Mouse (Mus musculus) MEL (cell line): ENCODE data around the gene Ndufb6. TPM values are rescaled to one million over a fixed set of nuclear protein-coding genes. Genes with fewer than 3 reads are reported as not detected.
A peak's percentile ranks its signal among the peaks of the same experiment; 100 is the strongest.

ENCODE experiments used
- DNase-seq: peaks from one replicate; pipeline ENCODE4 v3.0.0; 2011; ENCODE audit warnings: low read depth, low spot score
- H3K27ac ChIP-seq: 2 replicates; pipeline ENCODE4 v1.5.1; 2012; ENCODE audit warnings: low read depth, mild to moderate bottlenecking, control low read depth, low read length, moderate library complexity; ENCODE audit not compliant: control insufficient read depth
- H3K27me3 ChIP-seq, 2 experiments: fragments of 150-350 bp in 1 of 2; sonication (generic) in 1 of 2; 2 replicates each; pipeline ENCODE4 v1.6.1; 2012; ENCODE audit warnings: low read length in 2 of 2, mild to moderate bottlenecking in 2 of 2, improper control_type of control experiment in 1 of 2, moderate library complexity in 1 of 2; ENCODE audit not compliant: insufficient read depth in 2 of 2, control insufficient read depth in 1 of 2
- H3K36me3 ChIP-seq, 2 experiments: 2 replicates each; pipeline ENCODE4 v1.6.1; 2012 to 2014; ENCODE audit warnings: low read length in 2 of 2, improper control_type of control experiment in 1 of 2, inconsistent platforms in 1 of 2, mild to moderate bottlenecking in 1 of 2; ENCODE audit not compliant: insufficient read depth in 2 of 2, control insufficient read depth in 1 of 2
- H3K4me1 ChIP-seq, 2 experiments: fragments of 150-350 bp in 1 of 2; sonication (generic) in 1 of 2; 2 replicates each; pipeline ENCODE4 v1.6.1; 2012; ENCODE audit warnings: low read length in 2 of 2, improper control_type of control experiment in 1 of 2, mild to moderate bottlenecking in 1 of 2; ENCODE audit not compliant: insufficient read depth in 2 of 2, control insufficient read depth in 1 of 2
- H3K4me3 ChIP-seq, 2 experiments: fragments of 150-350 bp in 1 of 2; sonication (generic) in 1 of 2; 2 replicates each; pipeline ENCODE4 v1.5.1; 2012; ENCODE audit warnings: low read depth in 2 of 2, low read length in 2 of 2, mild to moderate bottlenecking in 2 of 2, moderate library complexity in 2 of 2, control low read depth in 1 of 2, improper control_type of control experiment in 1 of 2; ENCODE audit not compliant: control insufficient read depth in 1 of 2, insufficient read depth in 1 of 2
- H3K79me2 ChIP-seq: 2 replicates; pipeline ENCODE4 v1.6.1; 2012; ENCODE audit warnings: mild to moderate bottlenecking, low read length, moderate library complexity; ENCODE audit not compliant: control insufficient read depth, poor library complexity, insufficient read depth
- H3K9ac ChIP-seq: 2 replicates; pipeline ENCODE4 v1.6.1; 2012; ENCODE audit warnings: low read depth, mild to moderate bottlenecking, control low read depth, low read length, moderate library complexity; ENCODE audit not compliant: control insufficient read depth, poor library complexity, severe bottlenecking
- H3K9me3 ChIP-seq: fragments of 150-350 bp; sonication (generic); replicated peaks from 2 replicates; pipeline ENCODE4 v1.6.1; 2012; ENCODE audit warnings: mild to moderate bottlenecking, low read length, improper control_type of control experiment, moderate library complexity; ENCODE audit not compliant: insufficient read depth
- BHLHE40 ChIP-seq: IDR thresholded peaks from 2 replicates; pipeline ENCODE4 v1.6.1; 2012; ENCODE audit warnings: low read depth, mild to moderate bottlenecking, inconsistent platforms, low read length, improper control_type of control experiment, borderline replicate concordance
- CHD2 ChIP-seq: IDR thresholded peaks from 2 replicates; pipeline ENCODE4 v1.6.1; 2011; ENCODE audit warnings: low read length, improper control_type of control experiment
- CTCF ChIP-seq, 3 experiments: IDR thresholded peaks in 2 of 3; conservative IDR thresholded peaks in 1 of 3; 2 replicates each; pipeline ENCODE4 v1.5.1; 2011 to 2012; ENCODE audit warnings: low read length in 3 of 3, low read depth in 2 of 3, mild to moderate bottlenecking in 2 of 3, improper control_type of control experiment in 1 of 3, inconsistent platforms in 1 of 3, mixed read lengths in 1 of 3, moderate library complexity in 1 of 3; ENCODE audit not compliant: control insufficient read depth in 1 of 3, insufficient read depth in 1 of 3, poor library complexity in 1 of 3, severe bottlenecking in 1 of 3
- ELF1 ChIP-seq: IDR thresholded peaks from 2 replicates; pipeline ENCODE4 v1.6.1; 2014; ENCODE audit warnings: low read depth, mild to moderate bottlenecking, inconsistent platforms, low read length, improper control_type of control experiment, moderate library complexity
- GATA1 ChIP-seq: IDR thresholded peaks from 2 replicates; pipeline ENCODE4 v1.6.1; 2011; ENCODE audit warnings: low read depth, low read length, improper control_type of control experiment
- HCFC1 ChIP-seq: IDR thresholded peaks from 2 replicates; pipeline ENCODE4 v1.6.1; 2012; ENCODE audit warnings: low read depth, mild to moderate bottlenecking, inconsistent platforms, low read length, improper control_type of control experiment, moderate library complexity
- MAX ChIP-seq: IDR thresholded peaks from 2 replicates; pipeline ENCODE4 v1.6.1; 2011; ENCODE audit warnings: low read length, improper control_type of control experiment
- MYC ChIP-seq: IDR thresholded peaks from 2 replicates; pipeline ENCODE4 v1.6.1; 2011; ENCODE audit warnings: low read depth, mild to moderate bottlenecking, low read length, improper control_type of control experiment, moderate library complexity
- NRF1 ChIP-seq: IDR thresholded peaks from 2 replicates; pipeline ENCODE4 v1.6.1; 2014; ENCODE audit warnings: low read depth, mild to moderate bottlenecking, inconsistent platforms, low read length, improper control_type of control experiment, moderate library complexity; ENCODE audit not compliant: poor library complexity, insufficient read depth, severe bottlenecking
- POLR2A ChIP-seq, 2 experiments: IDR thresholded peaks; 2 replicates each; pipeline ENCODE4 v1.6.1; 2011 to 2012; ENCODE audit warnings: low read length in 2 of 2, mild to moderate bottlenecking in 2 of 2, control low read depth in 1 of 2, improper control_type of control experiment in 1 of 2, low read depth in 1 of 2, moderate library complexity in 1 of 2; ENCODE audit not compliant: control insufficient read depth in 1 of 2, insufficient read depth in 1 of 2, poor library complexity in 1 of 2
- RAD21 ChIP-seq: IDR thresholded peaks from 2 replicates; pipeline ENCODE4 v1.6.1; 2011; ENCODE audit warnings: mild to moderate bottlenecking, low read depth, low read length, improper control_type of control experiment
- RCOR1 ChIP-seq: IDR thresholded peaks from 2 replicates; pipeline ENCODE4 v1.6.1; 2012; ENCODE audit warnings: low read depth, mild to moderate bottlenecking, inconsistent platforms, low read length, improper control_type of control experiment
- SIN3A ChIP-seq: IDR thresholded peaks from 2 replicates; pipeline ENCODE4 v1.6.1; 2012; ENCODE audit warnings: low read length, improper control_type of control experiment, inconsistent platforms
- SMC3 ChIP-seq: IDR thresholded peaks from 2 replicates; pipeline ENCODE4 v1.6.1; 2011; ENCODE audit warnings: low read depth, low read length, improper control_type of control experiment
- TBP ChIP-seq: IDR thresholded peaks from 2 replicates; pipeline ENCODE4 v1.8.0; 2011; ENCODE audit warnings: low read depth, low read length, improper control_type of control experiment
- UBTF ChIP-seq: IDR thresholded peaks from 2 replicates; pipeline ENCODE4 v1.6.1; 2012; ENCODE audit warnings: low read depth, mild to moderate bottlenecking, inconsistent platforms, low read length, improper control_type of control experiment, moderate library complexity, borderline replicate concordance; ENCODE audit not compliant: insufficient read depth
- ZC3H11A ChIP-seq: IDR thresholded peaks from 2 replicates; pipeline ENCODE4 v1.6.1; 2012; ENCODE audit warnings: low read depth, mild to moderate bottlenecking, inconsistent platforms, low read length, improper control_type of control experiment
- polyA plus RNA-seq, 2 experiments: library from polyadenylated mRNA; stranded (reverse) in 1 of 2; unstranded in 1 of 2; fragments of >175 nt in 1 of 2; fragments of >200 nt in 1 of 2; gene quantifications; 2 replicates each; pipeline versions ENCODE4 v1.2.1 to v1.2.4; 2012; ENCODE audit warnings: low replicate concordance in 2 of 2, low read depth in 1 of 2; ENCODE audit not compliant: insufficient read length in 2 of 2, insufficient read depth in 1 of 2, missing spikeins in 1 of 2
- total RNA-seq: library from RNA; depleted of rRNA; stranded (reverse); fragments of 300-350 nt; gene quantifications from 2 replicates; pipeline ENCODE4 v1.2.3, GENCODE M21; 2012

The Ndufb6 gene
- total and polyA plus RNA-seq, 3 experiments: 146 to 229 TPM; not detected in 1

DNA sequence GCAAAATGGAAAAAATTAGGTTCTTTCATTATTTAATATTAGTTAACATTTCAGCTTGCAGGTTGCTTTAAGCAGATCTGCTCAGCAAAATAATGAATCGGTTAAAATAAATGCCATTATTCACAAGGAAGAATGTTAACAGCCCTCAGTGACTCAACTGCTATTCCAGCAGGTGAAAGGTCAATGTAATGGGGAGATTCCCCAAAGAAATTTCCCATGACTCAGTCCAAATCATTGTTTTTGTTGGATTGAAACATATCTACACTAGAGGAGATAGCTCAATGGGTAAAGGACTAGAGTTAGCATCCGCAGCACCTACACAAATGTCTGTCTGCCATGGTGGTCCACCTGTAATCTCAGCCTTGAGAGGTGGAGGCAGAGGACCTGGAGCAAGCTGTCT, 9.8 kb upstream of the Ndufb6 start:
- no peaks in the 10 kb centered on the region for H3K9me3 ChIP-seq
- no peaks in the 10 kb centered on the region for H3K27me3 ChIP-seq

DNA sequence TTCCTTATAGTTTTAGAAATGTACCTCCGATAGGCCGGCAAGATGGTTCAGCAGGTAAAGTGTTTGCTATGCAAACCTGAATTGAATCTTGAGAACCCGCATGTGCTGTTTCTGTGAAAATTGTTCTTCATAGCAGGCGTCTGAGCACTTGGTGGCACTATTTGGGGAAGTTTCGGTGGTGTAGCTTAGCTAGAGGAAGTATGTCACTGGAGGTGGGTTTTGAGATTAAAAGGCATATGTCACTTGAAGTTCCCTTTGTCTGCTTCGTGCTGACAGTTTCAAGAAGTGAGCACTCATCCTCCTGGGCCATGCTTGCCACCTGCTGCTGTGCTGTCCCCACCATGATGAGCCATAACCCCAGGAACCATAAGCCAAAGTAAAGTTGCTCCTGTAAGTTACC, 8.2 kb upstream of the Ndufb6 start:
- Histone ChIP-seq H3K4me1 (peaks cover 0 to 3% of the 10 kb centered on the region in 2 experiments; a peak in 2 of 4 replicates), H3K9ac (peak overlapping the region; percentile 37), H3K4me3 (no peak overlapping the region), H3K9me3 (no peaks in the 10 kb centered on the region), H3K27ac (no peak overlapping the region), H3K36me3 (peaks cover 0 to 2% of the 10 kb centered on the region in 2 experiments; a peak in 2 of 4 replicates), H3K79me2 (no peaks in the 10 kb centered on the region)
- peak; percentile 87 for DNase-seq
- TF ChIP-seq TBP (peak; percentile 76), MAX (peak; percentile 81), RCOR1 (no peak), GATA1 (no peak; the same call in 1 of the 2 replicates), MYC (peak; percentile 67; the same call in 1 of the 2 replicates), SMC3 (peak; percentile 52), RAD21 (peak; percentile 23), HCFC1 (peak; percentile 68), POLR2A (IDR thresholded peaks at IDR 0.05; ENCODE audit: control insufficient read depth in 1 of 2, insufficient read depth in 1 of 2, low read depth in 1 of 2, low read length in 2 of 2, poor library complexity in 1 of 2) (peak in 1 of 2 experiments; percentile 41; a peak in 1 of 4 replicates), CTCF (IDR thresholded peaks at IDR 0.05 in 2 of 3, conservative IDR thresholded peaks at IDR 0.05 in 1 of 3; ENCODE audit: control insufficient read depth in 1 of 3, insufficient read depth in 1 of 3, low read depth in 2 of 3, low read length in 3 of 3, poor library complexity in 1 of 3, severe bottlenecking in 1 of 3) (peak in 2 of 3 experiments; percentile 28 to 59; a peak in 3 of 6 replicates)
- TF ChIP-seq, all 39 proteins: peak for 8
- H3K27me3 ChIP-seq: no peaks in the 10 kb centered on the region

More for the DNA sequence above, 9.8 kb upstream of the Ndufb6 start:
- H3K4me1 ChIP-seq: peaks cover 0 to 3% of the 10 kb centered on the region in 2 experiments; a peak in 2 of 4 replicates
- H3K4me3 ChIP-seq: no peak overlapping the region
- H3K36me3 ChIP-seq: peaks cover 0 to 2% of the 10 kb centered on the region in 2 experiments; a peak in 2 of 4 replicates
- no peak for DNase-seq
- H3K27ac ChIP-seq: no peak overlapping the region
- TF ChIP-seq BHLHE40: no peak
- no peak for TF ChIP-seq RCOR1
- TF ChIP-seq SIN3A: no peak
- H3K79me2 ChIP-seq: no peaks in the 10 kb centered on the region
- no peak overlapping the region for H3K9ac ChIP-seq

DNA sequence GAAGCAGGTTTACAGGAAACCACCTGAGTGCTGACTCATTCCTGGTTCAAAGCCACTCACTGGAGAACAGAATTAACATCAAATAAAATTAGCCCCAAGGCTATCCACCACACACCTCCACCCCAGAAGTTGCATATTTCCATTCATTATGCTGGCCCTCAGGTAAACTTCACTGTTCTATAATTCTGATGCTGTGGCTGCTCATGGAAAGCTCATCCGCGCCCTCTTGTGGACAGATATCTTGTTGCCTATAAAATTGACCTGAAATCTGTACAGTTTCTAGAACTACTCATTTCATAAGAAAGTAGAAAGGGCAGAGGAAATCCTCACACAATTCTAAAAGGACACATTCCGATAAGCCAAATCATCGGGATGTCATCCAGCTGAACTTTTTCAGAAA, 6.4 kb upstream of the Ndufb6 start:
- Histone ChIP-seq H3K9me3 (no peaks in the 10 kb centered on the region), H3K4me1 (peaks cover 0 to 3% of the 10 kb centered on the region in 2 experiments; a peak in 2 of 4 replicates), H3K27ac (no peak overlapping the region), H3K36me3 (peaks cover 0 to 2% of the 10 kb centered on the region in 2 experiments; a peak in 2 of 4 replicates), H3K9ac (no peak overlapping the region), H3K27me3 (no peaks in the 10 kb centered on the region), H3K4me3 (no peak overlapping the region), H3K79me2 (no peaks in the 10 kb centered on the region)
- no peak for TF ChIP-seq BHLHE40
- no peak for TF ChIP-seq MYC
- peak; percentile 87 for TF ChIP-seq RAD21
- peak; percentile 71 for TF ChIP-seq ZC3H11A
- peak; percentile 90 for TF ChIP-seq SMC3
- TF ChIP-seq UBTF: no peak
- no peak for TF ChIP-seq ELF1
- peak; percentile 51 to 92 (median 68) for TF ChIP-seq CTCF (IDR thresholded peaks at IDR 0.05 in 2 of 3, conservative IDR thresholded peaks at IDR 0.05 in 1 of 3; ENCODE audit: control insufficient read depth in 1 of 3, insufficient read depth in 1 of 3, low read depth in 2 of 3, low read length in 3 of 3, poor library complexity in 1 of 3, severe bottlenecking in 1 of 3)
- TF ChIP-seq CHD2: no peak
- TF ChIP-seq NRF1: no peak
- peak; percentile 78 for DNase-seq
